Mouse (Mus musculus) adipocyte (in vitro differentiated cells): ENCODE results near the gene Tcl1b1.
"Not testable (repeated sequence)": the region's sequence is repeated elsewhere in the genome, so short reads cannot be mapped to it uniquely, and the experiment has no call there.

Experiments
- DNase-seq: peaks from one replicate; pipeline ENCODE4 v3.0.0-alpha.2; 2016; ENCODE audit warnings: low spot score

Tcl1b1 gene

DNA sequence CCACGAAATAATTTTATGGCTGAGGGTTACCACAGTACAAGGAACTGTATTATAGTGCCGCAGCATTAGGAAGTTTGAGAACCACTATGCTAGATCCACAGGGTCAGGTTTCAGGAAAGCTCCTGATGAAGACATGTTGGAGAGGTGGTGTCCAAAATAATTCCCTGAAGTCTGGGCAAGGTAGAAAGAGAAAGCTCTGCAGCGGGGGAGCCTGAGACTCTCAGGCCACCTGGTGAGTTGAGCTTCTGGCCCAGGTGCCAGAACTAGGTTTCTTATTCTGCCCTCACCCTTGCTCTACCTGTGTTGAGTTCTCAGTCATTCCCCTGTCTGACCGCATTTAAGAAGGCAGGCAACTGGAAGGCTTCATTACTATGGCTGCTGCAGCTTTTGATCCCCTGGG, at the start of gene Tcl1b1:
Tcl1b1 (plus strand) TSS at position 301 of the 400 bp plus-strand sequence.
- DNase-seq: no peak

DNA sequence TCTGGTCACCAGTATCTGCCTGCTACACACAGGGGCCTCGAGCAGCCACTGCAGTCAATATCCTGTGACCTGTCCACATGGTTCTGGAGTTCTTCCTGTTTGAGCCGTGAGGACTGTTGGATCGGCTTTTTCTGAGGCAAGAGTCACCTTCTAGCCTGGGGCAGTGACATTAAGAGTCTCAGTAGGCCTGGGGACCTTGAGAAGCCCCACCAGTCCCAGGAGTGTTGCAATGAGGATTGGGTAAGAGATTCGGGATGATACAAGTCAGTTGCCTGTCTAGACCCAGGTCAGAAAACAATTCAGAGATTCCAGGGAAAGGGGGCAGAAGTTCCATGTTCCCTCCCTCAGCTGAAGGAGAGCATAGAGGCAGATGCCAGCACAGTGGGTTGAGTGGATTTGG, 49.7 kb upstream of the Tcl1b1 start:
- DNase-seq: peak; percentile 7

DNA sequence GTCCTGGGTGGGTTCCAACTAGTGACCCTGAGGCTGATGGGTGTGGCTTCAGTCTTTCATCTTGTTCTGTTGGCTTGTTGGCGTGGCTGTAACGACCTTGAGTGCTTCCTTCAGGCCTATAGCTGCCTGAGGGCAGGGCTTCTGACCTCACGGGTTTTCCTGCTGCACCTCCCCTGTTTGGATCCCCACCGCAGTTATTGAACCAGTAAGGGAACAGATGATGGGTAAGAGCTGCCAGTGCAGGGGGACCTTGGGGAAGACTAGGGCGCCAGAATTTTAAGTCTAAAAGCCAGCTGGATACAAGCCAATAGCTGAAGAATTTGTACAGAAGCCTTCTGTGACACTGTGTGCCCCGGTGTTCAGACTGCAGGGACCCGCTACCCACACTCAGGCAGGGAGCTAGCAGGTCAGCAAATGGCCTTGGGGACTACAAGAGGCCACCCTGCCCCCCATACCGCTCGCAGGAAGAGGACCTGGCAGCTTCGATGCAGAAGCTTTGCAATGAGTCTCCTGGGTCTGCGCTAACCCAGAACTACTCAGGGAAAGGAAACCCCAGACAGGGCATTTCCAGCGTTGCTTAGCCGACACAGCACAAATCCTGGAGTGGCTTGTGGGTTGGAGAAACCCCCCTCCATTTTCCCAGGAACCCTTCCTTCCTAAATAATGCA, 47.0 kb upstream of the Tcl1b1 start:
- DNase-seq: no peak

DNA sequence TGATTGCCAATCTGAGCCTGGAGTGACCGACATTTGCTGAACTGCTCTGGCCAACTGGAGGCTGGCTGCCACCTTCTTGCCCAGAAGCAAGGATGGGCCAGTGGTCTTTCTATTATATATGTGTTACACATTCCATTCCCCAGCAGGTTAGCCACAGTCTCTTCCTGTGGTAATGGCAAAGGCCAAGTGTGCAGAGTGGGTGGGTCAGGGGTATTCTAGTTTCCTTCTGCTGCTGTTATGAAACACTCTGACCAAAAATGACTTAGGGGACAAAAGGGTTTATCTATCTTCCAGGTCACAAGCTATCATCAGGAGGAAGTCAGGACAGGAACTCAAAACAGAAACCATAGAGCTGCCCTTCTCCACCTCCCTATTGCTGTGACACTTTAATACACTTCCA, 42.8 kb upstream of the Tcl1b1 start:
- DNase-seq: no peak

DNA sequence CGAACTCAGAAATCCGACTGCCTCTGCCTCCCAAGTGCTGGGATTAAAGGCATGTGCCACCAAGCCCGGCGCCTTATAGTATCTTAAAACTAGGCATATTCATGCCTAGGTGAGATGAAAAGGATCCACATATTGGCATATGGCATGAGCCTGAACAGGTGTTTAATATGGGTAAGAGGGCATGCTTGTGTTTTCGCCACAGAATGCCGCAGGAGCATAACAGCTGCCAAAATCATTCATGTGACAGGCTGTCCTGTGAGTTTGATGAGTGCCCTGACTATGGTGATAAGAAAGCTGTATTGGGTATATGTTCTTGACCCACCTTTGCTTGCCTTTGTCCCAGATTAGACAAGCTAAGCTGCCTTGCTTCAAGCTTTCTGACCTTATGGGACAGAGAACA, 34.1 kb upstream of the Tcl1b1 start:
- no peak for DNase-seq

DNA sequence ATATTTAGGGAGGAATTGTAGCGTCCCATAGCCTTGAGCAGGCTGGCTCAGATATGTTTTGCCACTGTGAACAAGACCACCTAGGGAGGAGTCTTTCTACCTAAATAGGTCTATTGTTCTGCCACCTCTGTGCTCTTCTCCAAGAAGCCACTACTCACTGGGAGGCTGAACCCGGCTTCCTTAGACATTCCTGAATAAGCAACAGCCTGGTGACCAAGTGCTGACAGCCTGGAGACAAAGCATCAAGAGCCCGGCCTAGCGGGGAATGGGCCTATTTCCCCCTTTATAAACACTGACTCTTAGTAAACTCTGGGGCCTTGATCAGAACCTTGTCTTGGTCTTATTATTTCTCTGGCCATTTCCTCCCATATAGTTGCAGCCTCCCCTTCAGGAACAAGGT, 33.0 kb upstream of the Tcl1b1 start:
- no peak for DNase-seq

DNA sequence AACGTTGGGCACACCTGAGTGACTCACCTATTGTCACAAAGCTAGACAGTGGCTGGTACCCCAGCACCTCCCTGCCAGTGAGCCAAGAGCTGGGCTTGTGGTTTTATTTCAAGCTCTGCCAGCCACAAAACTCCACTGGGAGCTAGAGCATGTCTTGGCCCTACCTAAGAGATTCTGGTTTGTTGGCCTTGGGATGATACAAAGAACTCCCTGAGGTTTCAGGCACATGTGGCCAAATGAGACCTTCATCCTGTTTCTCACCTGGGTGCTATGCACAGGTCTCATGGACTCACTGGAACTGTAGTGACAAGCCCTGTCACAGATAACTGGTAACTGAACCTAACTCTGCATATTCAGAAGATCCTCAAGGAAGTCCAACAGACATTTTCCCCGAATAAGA, 31.9 kb upstream of the Tcl1b1 start:
- no peak for DNase-seq

DNA sequence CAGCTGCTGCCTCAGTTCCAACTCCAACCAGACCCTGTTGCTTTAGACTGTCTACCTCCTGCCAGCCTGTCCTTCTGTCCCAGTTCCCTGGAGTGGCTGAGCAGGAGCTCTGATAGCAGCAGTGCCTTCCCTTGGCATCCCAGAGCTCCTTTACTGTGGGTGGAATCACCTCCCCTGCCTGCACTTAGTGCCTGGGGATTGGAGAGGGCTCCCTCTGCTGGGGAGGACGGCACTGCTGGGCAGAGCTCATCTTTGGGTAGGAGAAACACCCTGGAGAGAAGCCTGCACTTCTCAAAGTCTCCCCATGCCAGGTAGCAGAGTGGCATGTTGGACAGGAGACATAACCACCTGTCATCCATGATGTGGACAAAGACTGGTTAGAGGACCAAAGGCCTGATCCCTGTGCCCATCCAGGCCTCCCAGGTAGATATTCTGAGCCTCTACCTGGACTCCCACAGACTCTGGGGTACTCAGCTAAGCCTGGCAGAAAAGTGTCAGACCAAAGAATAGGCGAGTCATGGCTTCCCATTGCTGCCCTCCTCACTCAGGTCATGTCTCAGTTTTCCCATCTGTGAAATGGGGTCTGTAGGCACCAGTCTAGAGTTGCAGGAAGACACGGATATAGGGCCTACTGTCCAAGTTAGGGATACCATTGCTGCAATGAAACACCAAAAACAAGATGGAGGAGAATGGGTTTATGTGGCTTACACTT, 29.8 kb upstream of the Tcl1b1 start:
- DNase-seq: not testable (repeated sequence)

DNA sequence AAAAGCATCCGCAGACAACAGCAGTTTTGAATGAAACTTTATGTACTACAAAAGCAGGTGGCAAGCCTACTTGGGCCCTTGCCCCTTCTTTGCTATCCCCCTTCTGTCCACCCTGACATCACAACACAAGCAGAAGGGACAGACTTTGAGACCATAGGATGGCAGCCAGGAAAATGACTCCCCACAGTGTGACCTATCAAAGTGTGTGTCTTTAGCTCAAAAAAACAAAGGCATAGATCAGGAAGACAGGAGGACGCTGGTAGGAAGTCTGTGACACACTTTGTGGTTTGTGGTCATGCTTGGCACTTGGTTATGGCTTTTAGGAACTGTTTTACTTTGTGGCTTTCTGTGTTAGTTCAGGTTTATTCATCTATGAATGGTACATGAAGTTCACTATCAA, 25.3 kb upstream of the Tcl1b1 start:
- DNase-seq: not testable (repeated sequence)

DNA sequence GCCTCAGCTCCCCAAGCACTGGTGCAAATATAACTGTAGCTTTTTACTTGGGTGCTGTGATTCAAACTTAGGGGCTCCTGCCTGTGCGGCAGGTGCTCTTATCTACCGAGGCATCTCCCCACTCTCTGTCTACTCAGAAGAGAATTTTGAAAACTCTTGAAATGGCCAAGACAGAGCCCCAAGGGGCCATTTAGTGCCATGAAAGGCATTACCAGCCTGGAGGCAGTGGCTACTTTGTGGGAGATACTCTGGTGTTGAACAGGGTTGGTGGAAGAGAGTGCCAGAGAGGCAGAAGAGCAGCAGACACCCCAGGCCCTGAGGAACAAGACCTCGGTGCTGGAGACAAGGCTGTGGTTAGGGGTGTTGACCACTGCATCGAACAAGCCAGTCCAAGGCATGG, 24.7 kb upstream of the Tcl1b1 start:
- DNase-seq: not testable (repeated sequence)

DNA sequence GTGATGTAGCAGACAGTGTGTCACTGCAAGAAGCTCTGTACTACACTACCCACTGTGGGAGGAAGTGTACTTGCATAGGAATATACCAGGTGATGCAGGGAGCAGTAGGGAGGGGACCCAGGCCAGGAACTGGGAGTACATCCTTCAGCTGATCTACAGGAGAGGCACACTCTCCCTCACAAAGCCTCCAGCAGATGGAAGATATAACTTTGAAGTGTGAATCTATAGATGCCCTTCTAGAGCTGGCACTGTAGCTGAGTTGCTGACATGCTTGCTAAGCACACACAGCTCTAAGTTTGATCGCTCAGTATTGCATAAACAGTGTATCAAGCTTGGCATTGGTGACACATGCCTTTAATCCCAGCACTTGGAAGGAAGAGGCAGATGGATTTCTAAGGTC, 21.8 kb upstream of the Tcl1b1 start:
- not testable (repeated sequence) for DNase-seq

DNA sequence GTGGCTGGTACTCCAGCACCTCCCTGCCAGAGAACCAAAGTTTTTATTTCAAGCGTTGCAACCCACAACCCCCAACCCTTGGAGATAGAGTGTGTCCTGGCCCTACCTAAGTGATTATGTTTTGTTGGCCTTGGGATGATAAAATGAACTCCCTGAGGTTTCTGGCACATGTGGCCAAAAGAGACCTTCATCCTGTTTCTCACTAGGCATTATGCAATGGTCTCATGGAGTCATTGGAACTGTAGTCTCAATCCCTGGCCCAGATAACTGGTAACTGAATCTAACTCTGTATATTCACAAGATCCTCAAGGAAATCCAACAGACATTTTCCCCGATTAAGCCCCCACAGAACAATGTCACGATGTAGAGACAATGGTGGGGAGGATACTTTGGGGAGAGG, 16.4 kb upstream of the Tcl1b1 start:
- no peak for DNase-seq

DNA sequence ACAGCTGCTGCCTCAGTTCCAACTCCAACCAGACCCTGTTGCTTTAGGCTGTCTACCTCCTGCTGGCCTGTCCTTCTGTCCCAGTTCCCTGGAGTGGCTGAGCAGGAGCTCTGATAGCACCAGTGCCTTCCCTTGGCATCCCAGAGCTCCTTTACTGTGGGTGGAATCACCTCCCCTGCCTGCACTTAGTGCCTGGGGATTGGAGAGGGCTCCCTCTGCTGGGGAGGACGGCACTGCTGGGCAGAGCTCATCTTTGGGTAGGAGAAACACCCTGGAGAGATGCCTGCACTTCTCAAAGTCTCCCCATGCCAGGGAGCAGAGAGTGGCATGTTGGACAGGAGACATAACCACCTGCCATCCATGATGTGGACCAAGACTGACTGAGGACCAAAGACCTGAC, 14.6 kb upstream of the Tcl1b1 start:
- DNase-seq: not testable (repeated sequence)

DNA sequence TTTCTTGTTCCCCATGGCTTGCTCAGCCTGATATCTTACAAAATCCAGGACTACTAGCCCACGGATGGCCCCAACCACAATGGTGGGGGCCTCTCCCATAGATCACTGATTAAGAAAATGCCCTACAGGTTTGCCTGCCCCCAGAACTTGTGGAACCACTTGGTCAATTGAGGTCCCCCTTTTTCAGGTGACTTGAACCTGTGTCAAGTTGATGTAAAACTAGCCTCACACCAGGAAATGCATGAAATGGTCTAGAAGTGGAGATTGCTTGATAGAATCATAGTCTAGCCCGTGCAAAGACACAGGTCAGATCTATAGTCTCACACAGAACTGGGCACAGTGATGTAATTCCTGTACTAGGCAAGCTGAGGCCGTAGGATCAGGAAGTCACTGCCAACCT, 13.8 kb upstream of the Tcl1b1 start, which contains the start of gene Tcl1b2:
Tcl1b2 (plus strand) TSS at position 301 of the 400 bp plus-strand sequence.
- no peak for DNase-seq

DNA sequence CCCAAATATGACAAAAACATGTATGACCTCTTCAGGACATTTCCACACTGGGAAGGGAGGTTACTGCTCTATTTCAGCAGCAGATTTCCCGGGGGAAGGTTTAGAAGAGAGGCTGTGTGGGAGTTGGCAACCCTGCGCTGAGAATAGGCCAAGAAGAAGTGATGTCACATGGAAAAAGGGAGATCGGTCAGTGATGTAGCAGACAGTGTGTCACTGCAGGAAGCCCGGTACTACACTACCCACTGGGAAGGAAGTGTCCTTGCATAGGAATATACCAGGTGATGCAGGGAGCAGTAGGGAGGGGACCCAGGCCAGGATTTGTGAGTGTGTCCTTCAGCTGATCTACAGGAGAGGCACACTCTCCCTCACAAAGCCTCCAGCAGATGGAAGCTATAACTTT, 4.2 kb upstream of the Tcl1b1 start:
- peak; percentile 15 for DNase-seq

DNA sequence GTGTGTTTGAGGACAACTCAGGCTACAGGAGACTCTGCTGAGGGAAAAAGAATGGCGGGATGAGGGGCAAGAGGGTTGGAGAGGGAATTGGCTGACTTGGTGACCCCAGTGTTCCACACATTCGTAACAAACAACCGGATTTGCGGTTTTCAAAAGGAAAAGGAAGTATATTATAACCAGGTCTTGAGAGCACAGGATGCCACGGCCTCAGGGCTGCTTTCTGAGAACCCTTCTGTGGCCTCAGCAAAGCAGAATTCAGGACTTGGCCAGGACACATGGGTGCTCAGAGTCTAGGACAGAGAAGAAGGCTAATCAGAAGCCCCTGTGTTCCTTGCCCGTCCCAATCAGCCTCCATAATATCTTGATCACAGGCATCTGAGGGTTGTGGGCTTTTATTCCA, 648 bp upstream of the Tcl1b1 start:
- no peak for DNase-seq

DNA sequence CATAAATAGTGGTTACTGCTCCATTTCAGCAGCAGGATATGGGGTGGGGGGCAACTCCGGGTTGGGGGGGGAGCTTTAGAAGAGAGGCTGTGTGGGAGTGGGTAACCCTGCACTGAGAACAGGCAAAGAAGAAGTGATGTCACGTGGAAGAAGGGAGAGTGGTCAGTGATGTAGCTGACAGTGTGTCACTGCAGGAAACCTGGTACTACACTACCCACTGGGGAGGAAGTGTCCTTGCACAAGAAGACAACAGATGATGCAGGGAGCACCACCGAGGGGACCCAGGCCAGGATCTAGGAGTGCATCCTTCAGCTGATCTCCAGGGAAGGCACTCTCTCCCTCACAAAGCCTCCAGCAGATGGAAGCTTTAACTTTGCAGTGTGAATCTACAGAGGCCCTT, 7.2 kb downstream of the Tcl1b1 start:
- no peak for DNase-seq

DNA sequence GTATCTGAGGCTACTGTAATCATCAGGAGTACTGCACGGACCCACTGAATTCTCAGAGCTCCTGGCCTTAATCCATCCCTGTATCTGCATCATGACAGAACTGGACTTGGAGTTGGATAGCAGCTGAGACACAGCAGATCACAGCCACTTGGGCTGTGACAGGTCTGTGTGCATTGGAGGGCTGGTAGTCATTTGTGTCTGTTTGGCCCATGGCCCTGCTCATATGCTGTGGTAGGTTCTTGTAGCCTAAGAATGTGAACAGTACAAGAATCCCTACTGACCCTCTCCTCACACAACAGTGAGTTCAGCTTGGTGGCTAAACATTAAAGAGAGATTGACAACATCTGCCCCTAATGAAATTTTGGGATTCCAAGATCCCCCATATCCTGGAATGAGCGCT, 13.9 kb downstream of the Tcl1b1 start:
- no peak for DNase-seq

DNA sequence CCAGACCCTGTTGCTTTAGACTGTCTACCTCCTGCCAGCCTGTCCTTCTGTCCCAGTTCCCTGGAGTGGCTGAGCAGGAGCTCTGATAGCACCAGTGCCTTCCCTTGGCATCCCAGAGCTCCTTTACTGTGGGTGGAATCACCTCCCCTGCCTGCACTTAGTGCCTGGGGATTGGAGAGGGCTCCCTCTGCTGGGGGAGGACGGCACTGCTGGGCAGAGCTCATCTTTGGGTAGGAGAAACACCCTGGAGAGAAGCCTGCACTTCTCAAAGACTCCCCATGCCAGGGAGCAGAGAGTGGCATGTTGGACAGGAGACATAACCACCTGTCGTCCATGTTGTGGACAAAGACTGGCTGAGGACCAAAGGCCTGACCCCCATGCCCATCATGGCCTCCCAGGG, 14.8 kb downstream of the Tcl1b1 start:
- DNase-seq: not testable (repeated sequence)

DNA sequence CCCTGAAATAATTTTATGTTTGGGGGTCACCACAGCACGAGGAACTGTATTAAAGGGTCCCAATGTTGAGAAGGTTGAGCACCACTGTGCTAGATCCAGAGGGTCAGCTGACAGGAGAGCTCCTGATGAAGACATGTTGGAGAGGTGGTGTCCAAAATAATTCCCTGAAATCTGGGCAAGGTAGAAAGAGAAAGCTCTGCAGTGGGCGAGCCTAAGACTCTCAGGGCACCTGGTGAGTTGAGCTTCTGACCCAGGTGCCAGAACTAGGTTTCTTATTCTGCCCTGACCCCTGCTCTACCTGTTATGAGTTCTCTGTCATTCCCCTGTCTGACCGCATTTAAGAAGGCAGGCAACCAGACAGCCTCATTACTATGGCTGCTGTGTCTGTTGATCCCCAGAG, 16.6 kb downstream of the Tcl1b1 start, which contains the start of gene Tcl1b5:
Tcl1b5 (plus strand) TSS at position 301 of the 400 bp plus-strand sequence.
- DNase-seq: not testable (repeated sequence)

DNA sequence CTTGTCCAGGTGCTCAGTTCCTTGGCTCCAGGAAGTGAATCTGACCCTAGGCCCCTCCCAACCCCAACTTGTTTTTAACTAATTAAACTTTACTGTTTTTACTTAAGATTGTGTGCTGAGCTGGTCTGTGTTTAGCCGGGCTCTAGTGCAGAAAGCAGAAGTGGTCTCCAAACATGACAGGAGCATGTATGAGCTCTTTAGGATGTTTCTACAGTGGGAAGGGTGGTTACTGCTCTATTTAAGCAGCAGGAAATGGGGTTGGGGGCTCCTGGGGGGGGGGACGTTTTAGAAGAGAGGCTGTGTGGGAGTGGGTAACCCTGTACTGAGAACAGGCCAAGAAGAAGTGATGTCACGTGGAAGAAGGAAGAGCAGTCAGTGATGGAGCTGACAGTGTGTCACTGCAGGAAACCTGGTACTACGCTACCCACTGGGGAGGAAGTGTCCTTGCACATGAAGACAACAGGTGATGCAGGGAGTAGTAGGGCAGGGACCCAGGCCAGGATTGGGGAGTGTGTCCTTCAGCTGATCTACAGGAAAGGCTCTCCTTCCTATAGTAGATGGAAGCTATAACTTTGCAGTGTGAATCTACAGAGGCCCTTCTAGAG, 21.7 kb downstream of the Tcl1b1 start:
- DNase-seq: not testable (repeated sequence)

DNA sequence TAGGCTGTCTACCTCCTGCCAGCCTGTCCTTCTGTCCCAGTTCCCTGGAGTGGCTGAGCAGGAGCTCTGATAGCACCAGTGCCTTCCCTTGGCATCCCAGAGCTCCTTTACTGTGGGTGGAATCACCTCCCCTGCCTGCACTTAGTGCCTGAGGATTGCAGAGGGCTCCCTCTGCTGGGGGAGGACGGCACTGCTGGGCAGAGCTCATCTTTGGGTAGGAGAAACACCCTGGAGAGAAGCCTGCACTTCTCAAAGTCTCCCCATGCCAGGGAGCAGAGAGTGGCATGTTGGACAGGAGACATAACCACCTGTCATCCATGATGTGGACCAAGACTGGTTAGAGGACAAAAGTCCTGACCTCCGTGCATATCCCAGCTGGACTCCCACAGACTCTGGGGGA, 29.5 kb downstream of the Tcl1b1 start:
- DNase-seq: not testable (repeated sequence)

DNA sequence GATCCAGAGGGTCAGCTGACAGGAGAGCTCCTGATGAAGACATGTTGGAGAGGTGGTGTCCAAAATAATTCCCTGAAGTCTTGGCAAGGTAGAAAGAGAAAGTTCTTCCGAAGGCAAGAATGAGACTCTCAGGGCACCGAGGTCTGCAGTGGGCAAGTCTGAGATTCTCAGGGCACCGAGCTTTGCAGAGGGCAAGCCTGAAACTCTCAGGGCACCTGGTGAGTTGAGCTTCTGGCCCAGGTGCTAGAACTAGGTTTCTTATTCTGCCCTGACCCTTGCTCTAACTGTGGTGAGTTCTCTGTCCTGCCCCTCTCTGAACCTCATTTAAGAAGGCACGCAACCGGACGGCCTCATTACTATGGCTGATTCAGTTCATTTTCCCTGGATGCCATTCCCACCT, 31.3 kb downstream of the Tcl1b1 start, which contains the start of gene Tcl1b3:
Tcl1b3 (plus strand) TSS at position 301 of the 400 bp plus-strand sequence.
- not testable (repeated sequence) for DNase-seq
